8 mouse cellular contexts compared by ENCODE assay signal in the genomic region with DNA sequence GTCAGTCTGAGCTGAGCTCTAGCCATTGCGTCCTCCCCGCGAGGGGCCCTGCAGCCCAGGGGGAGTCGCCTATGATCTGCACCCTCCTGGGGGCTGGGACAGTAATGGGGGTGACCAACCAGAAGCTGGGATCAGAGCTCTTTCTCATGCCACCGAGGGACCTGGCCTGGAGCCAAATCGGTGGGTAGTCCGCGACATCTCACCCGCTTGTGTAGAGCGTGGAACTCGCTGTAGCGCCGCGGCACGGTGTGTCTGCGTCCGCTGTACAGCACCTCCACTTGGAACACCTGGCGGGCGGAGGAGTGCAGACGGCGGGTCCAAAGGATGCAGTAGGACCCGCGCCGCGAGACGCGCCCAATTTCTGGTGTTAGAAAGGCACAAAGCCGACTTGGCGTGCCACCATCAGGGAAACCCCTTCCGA. TPM values are rescaled to one million over a fixed set of nuclear protein-coding genes. Genes with fewer than 3 reads are reported as not detected.
DNase-seq lines count a peak whose midpoint lies in the region; ATAC-seq and TF ChIP-seq lines count a peak whose summit lies in the region.

No protein-coding gene starts in this region.

- no peak overlapping the region for H3K27ac ChIP-seq in bone marrow macrophage, adult 2 months (ENCODE audit: insufficient read depth, low read depth, low read length)
- H3K27ac ChIP-seq in forebrain, embryonic 12.5 days = no peak overlapping the region
- H3K27ac ChIP-seq in kidney, embryonic 16.5 days (ENCODE audit: low read length) = no peak overlapping the region
- no peak overlapping the region for H3K27ac ChIP-seq in stomach, embryonic 14.5 days (ENCODE audit: low read length)

- TF ChIP-seq CTCF in bone marrow macrophage, adult 2 months (IDR thresholded peaks at IDR 0.05; ENCODE audit: low read depth, low read length) = no peak

- no peak for TF ChIP-seq POLR2A in bone marrow macrophage, adult 2 months (IDR thresholded peaks at IDR 0.05; ENCODE audit: borderline replicate concordance, low read depth, low read length)

- H3K4me1 ChIP-seq in bone marrow macrophage, adult 2 months (ENCODE audit: control insufficient read depth, insufficient read depth, low read length) = peaks cover 2% of the 10 kb centered on the region; the same call in 1 of the 2 replicates
- H3K4me1 ChIP-seq in forebrain, embryonic 12.5 days = peaks cover 13% of the 10 kb centered on the region
- peaks cover 5% of the 10 kb centered on the region; the same call in 1 of the 2 replicates for H3K4me1 ChIP-seq in kidney, embryonic 16.5 days (ENCODE audit: insufficient read depth, low read length)
- peaks cover 5% of the 10 kb centered on the region; the same call in 1 of the 2 replicates for H3K4me1 ChIP-seq in stomach, embryonic 14.5 days (ENCODE audit: control insufficient read depth, insufficient read depth, low read length)

- under 1% methylated on average over 30 of the region's 30 CpGs for WGBS in forebrain, embryonic 12.5 days
- under 1% methylated on average over 30 of the region's 30 CpGs for whole genome bisulfite sequencing in kidney, embryonic 16.5 days
- under 1% methylated on average over 30 of the region's 30 CpGs for WGBS in stomach, embryonic 14.5 days

- peak; percentile 27 for DNase-seq in right cerebral cortex, adult 18-20 months
- DNase-seq in right cerebral cortex, postnatal 36 days (ENCODE audit: low spot score in 2 of 2) = no peak
- DNase-seq in left cerebral cortex, postnatal 25 days (ENCODE audit: low spot score in 2 of 2) = no peak

- H3K9ac ChIP-seq in forebrain, embryonic 12.5 days = peak overlapping the region; percentile 57
- peak overlapping the region; percentile 56 for H3K9ac ChIP-seq in kidney, embryonic 16.5 days (replicated peaks; ENCODE audit: low read length)
- H3K9ac ChIP-seq in stomach, embryonic 14.5 days (replicated peaks; ENCODE audit: low read depth, low read length) = peak overlapping the region; percentile 28; the same call in 1 of the 2 replicates

- H3K36me3 ChIP-seq in forebrain, embryonic 12.5 days (replicated peaks) = peaks cover 33% of the 10 kb centered on the region
- H3K36me3 ChIP-seq in kidney, embryonic 16.5 days (ENCODE audit: insufficient read depth, low read length) = peaks cover 29% of the 10 kb centered on the region
- H3K36me3 ChIP-seq in stomach, embryonic 14.5 days (ENCODE audit: control insufficient read depth, insufficient read depth, low read length) = peaks cover 26% of the 10 kb centered on the region

- H3K9me3 ChIP-seq in forebrain, embryonic 12.5 days = no peaks in the 10 kb centered on the region
- no peaks in the 10 kb centered on the region for H3K9me3 ChIP-seq in kidney, embryonic 16.5 days (ENCODE audit: low read length)
- no peaks in the 10 kb centered on the region for H3K9me3 ChIP-seq in stomach, embryonic 14.5 days (ENCODE audit: control insufficient read depth, low read depth, low read length)

- intact Hi-C loops in left cerebral cortex, postnatal 25 days (cut with DNase I) = no loop called here

- ATAC-seq in forebrain, embryonic 12.5 days (ENCODE audit: low FRiP score) = peak; percentile 45
- peak; percentile 20; the same call in 1 of the 2 replicates for ATAC-seq in kidney, embryonic 16.5 days (ENCODE audit: low FRiP score, low TSS enrichment)
- 0 out of 2 replicates have a peak, but pooled peaks have one; percentile 9 for ATAC-seq in megakaryocyte, adult 5-6 weeks (ENCODE audit: poor library complexity, severe bottlenecking)
- peak; percentile 10; the same call in 1 of the 2 replicates for ATAC-seq in stomach, embryonic 14.5 days (ENCODE audit: insufficient number of reproducible peaks, insufficient read depth, low FRiP score, low read depth)

- H3K27me3 ChIP-seq in forebrain, embryonic 12.5 days = peaks cover 47% of the 10 kb centered on the region
- H3K27me3 ChIP-seq in kidney, embryonic 16.5 days (ENCODE audit: insufficient read depth, low read length) = peaks cover 16% of the 10 kb centered on the region; the same call in 1 of the 2 replicates
- H3K27me3 ChIP-seq in stomach, embryonic 14.5 days (ENCODE audit: control insufficient read depth, insufficient read depth, low read length) = no peaks in the 10 kb centered on the region

- peak overlapping the region; percentile 84 for H3K4me2 ChIP-seq in forebrain, embryonic 12.5 days
- peak overlapping the region; percentile 83 for H3K4me2 ChIP-seq in kidney, embryonic 16.5 days (replicated peaks; ENCODE audit: low read depth, low read length)
- H3K4me2 ChIP-seq in stomach, embryonic 14.5 days (replicated peaks; ENCODE audit: low read depth, low read length) = peak overlapping the region; percentile 99

- H3K4me3 ChIP-seq in bone marrow macrophage, adult 2 months (ENCODE audit: insufficient read depth, low read length) = peak overlapping the region; percentile 60
- peak overlapping the region; percentile 48 for H3K4me3 ChIP-seq in forebrain, embryonic 12.5 days (replicated peaks)
- peak overlapping the region; percentile 58 for H3K4me3 ChIP-seq in kidney, embryonic 16.5 days (ENCODE audit: low read length)
- H3K4me3 ChIP-seq in stomach, embryonic 14.5 days (ENCODE audit: low read depth, low read length) = peak overlapping the region; percentile 46

RNA-seq across cellular contexts. Expression of a gene that starts 0.5 kb away (rescaled TPM):
- 0.28 and 0.32 TPM in 2 replicates for polyA plus RNA-seq in bone marrow macrophage, adult 2 months (2012; ENCODE audit: insufficient read depth, insufficient read length, missing spikeins)
- 3.3 and 4.0 TPM in 2 replicates for polyA plus RNA-seq in forebrain, embryonic 12.5 days (2016; fragmentation: Nextera tagmentation; extraction: Ambion mirVana)
- 1.4 and 1.7 TPM in 2 replicates for polyA plus RNA-seq in kidney, embryonic 16.5 days (2015; fragmentation: Nextera tagmentation; extraction: Ambion mirVana)
- 0.21 TPM in 1 of 2 replicates, not detected in the other for total RNA-seq in megakaryocyte, adult 5-6 weeks (2015)
- total RNA-seq in megakaryocyte, adult 5-6 weeks (2017) = 0.37 and 0.77 TPM in 2 replicates
- 1.4 TPM in 2 replicates for polyA plus RNA-seq in stomach, embryonic 14.5 days (2014; fragmentation: Nextera tagmentation; extraction: Ambion mirVana)
- total RNA-seq in left cerebral cortex, postnatal 25 days (2021) = 1 to 10 TPM; 3.2 to 3.3 TPM

RNA-seq across cellular contexts. Expression of a gene that starts 9.0 kb away (rescaled TPM):
- 274 and 288 TPM in 2 replicates for polyA plus RNA-seq in bone marrow macrophage, adult 2 months (2012; ENCODE audit: insufficient read depth, insufficient read length, missing spikeins)
- polyA plus RNA-seq in forebrain, embryonic 12.5 days (2016; fragmentation: Nextera tagmentation; extraction: Ambion mirVana) = 339 and 361 TPM in 2 replicates
- 654 and 670 TPM in 2 replicates for polyA plus RNA-seq in kidney, embryonic 16.5 days (2015; fragmentation: Nextera tagmentation; extraction: Ambion mirVana)
- total RNA-seq in megakaryocyte, adult 5-6 weeks (2015) = 420 TPM in 2 replicates
- 677 and 751 TPM in 2 replicates for total RNA-seq in megakaryocyte, adult 5-6 weeks (2017)
- polyA plus RNA-seq in stomach, embryonic 14.5 days (2014; fragmentation: Nextera tagmentation; extraction: Ambion mirVana) = 658 and 678 TPM in 2 replicates
- 100 to 1,000 TPM; 182 to 184 TPM for total RNA-seq in left cerebral cortex, postnatal 25 days (2021)

RNA-seq across cellular contexts. Expression of a gene that starts 57.4 kb away (rescaled TPM):
- polyA plus RNA-seq in bone marrow macrophage, adult 2 months (2012; ENCODE audit: insufficient read depth, insufficient read length, missing spikeins) = 117 and 141 TPM in 2 replicates
- polyA plus RNA-seq in forebrain, embryonic 12.5 days (2016; fragmentation: Nextera tagmentation; extraction: Ambion mirVana) = 130 and 135 TPM in 2 replicates
- polyA plus RNA-seq in kidney, embryonic 16.5 days (2015; fragmentation: Nextera tagmentation; extraction: Ambion mirVana) = 150 and 152 TPM in 2 replicates
- 104 and 105 TPM in 2 replicates for total RNA-seq in megakaryocyte, adult 5-6 weeks (2015)
- 203 and 217 TPM in 2 replicates for total RNA-seq in megakaryocyte, adult 5-6 weeks (2017)
- polyA plus RNA-seq in stomach, embryonic 14.5 days (2014; fragmentation: Nextera tagmentation; extraction: Ambion mirVana) = 125 TPM in 2 replicates
- total RNA-seq in left cerebral cortex, postnatal 25 days (2021) = 10 to 100 TPM; 68.4 to 72.9 TPM

RNA-seq across cellular contexts. Expression of a gene that starts 57.4 kb away (rescaled TPM):
- polyA plus RNA-seq in bone marrow macrophage, adult 2 months (2012; ENCODE audit: insufficient read depth, insufficient read length, missing spikeins) = 133 and 152 TPM in 2 replicates
- 122 and 139 TPM in 2 replicates for polyA plus RNA-seq in forebrain, embryonic 12.5 days (2016; fragmentation: Nextera tagmentation; extraction: Ambion mirVana)
- 153 and 155 TPM in 2 replicates for polyA plus RNA-seq in kidney, embryonic 16.5 days (2015; fragmentation: Nextera tagmentation; extraction: Ambion mirVana)
- 383 and 455 TPM in 2 replicates for total RNA-seq in megakaryocyte, adult 5-6 weeks (2015)
- 259 and 261 TPM in 2 replicates for total RNA-seq in megakaryocyte, adult 5-6 weeks (2017)
- 150 and 158 TPM in 2 replicates for polyA plus RNA-seq in stomach, embryonic 14.5 days (2014; fragmentation: Nextera tagmentation; extraction: Ambion mirVana)
- 10 to 100 TPM; 31.2 to 32.1 TPM for total RNA-seq in left cerebral cortex, postnatal 25 days (2021)
